Mouse (Mus musculus): Measurements from ENCODE around the gene Dstyk. TPM values are rescaled to one million over a fixed set of nuclear protein-coding genes. Genes with fewer than 3 reads are reported as not detected.

Gene Dstyk
- polyA plus RNA-seq, 1 experiment from 2014 or later, result 15.7 TPM

DNA sequence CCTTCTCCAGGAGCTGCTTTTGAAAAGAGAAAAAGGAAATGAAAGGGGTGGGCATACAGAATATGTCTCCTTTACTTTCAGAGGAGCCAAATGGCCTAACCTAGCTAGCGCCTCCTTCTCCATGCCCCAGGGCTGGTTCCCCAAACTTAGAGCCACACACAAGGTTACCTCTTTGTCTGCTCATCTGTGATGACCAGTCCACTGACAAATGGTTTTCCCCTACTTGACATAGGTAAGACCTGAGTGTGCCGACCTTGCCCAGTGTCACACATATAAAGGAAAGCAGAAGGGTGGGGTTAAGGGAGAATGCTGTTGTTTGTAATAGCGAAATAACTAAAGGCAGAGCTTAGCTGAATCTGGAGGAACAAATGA, 42.5 kb upstream of the Dstyk start:
- peak overlapping the region; percentile 47; the same call in 1 of the 2 replicates for H3K27ac ChIP-seq (ENCODE audit: low read depth, low read length)
- no peaks in the 10 kb centered on the region; the same call in 1 of the 2 replicates for H3K36me3 ChIP-seq (ENCODE audit: control insufficient read depth, insufficient read depth, low read length)
- no peak for DNase-seq (ENCODE audit: low spot score)
- no peak overlapping the region for H3K9ac ChIP-seq (ENCODE audit: low read length)
- H3K9me3 ChIP-seq (ENCODE audit: control insufficient read depth, low read length), result no peaks in the 10 kb centered on the region
- no peak overlapping the region for H3K4me2 ChIP-seq (ENCODE audit: low read depth, low read length, severe bottlenecking)
- H3K27me3 ChIP-seq (ENCODE audit: control insufficient read depth, insufficient read depth, low read length), result no peaks in the 10 kb centered on the region
- WGBS, result 73% methylated on average over 3 of the region's 3 CpGs
- no peak for ATAC-seq (replicated peaks; ENCODE audit: low FRiP score)
- H3K4me3 ChIP-seq (ENCODE audit: low read depth, low read length), result no peak overlapping the region
- H3K4me1 ChIP-seq (replicated peaks; ENCODE audit: control insufficient read depth, insufficient read depth, low read length), result peaks cover 6% of the 10 kb centered on the region

DNA sequence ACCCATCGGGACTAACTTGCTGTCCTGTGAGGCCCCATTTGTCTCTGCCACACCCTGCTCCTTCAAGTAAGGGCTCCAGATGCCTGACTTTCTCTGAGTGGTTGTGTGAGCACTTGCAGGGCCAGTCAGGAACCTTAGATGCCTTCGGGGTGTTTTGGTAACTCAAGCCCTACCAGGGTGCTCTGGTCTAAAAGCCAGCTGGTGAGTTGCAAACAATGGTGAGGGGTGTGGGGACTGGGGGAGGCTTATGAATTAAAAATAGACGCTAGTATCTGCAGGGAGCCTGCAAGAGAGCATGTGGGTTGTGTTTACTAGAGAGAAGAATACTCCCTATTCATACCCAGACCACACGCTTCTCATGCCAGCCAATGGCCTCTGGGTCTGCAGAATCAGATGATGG, 42.1 kb upstream of the Dstyk start:
- Histone ChIP-seq H3K9ac (ENCODE audit: low read length) (no peak overlapping the region), H3K4me2 (ENCODE audit: low read depth, low read length, severe bottlenecking) (no peak overlapping the region), H3K27ac (ENCODE audit: low read depth, low read length) (no peak overlapping the region), H3K27me3 (ENCODE audit: control insufficient read depth, insufficient read depth, low read length) (no peaks in the 10 kb centered on the region), H3K4me1 (replicated peaks; ENCODE audit: control insufficient read depth, insufficient read depth, low read length) (peaks cover 6% of the 10 kb centered on the region), H3K36me3 (ENCODE audit: control insufficient read depth, insufficient read depth, low read length) (no peaks in the 10 kb centered on the region; the same call in 1 of the 2 replicates), H3K9me3 (ENCODE audit: control insufficient read depth, low read length) (no peaks in the 10 kb centered on the region), H3K4me3 (ENCODE audit: low read depth, low read length) (no peak overlapping the region)
- ATAC-seq (replicated peaks; ENCODE audit: low FRiP score) (no peak), DNase-seq (ENCODE audit: low spot score) (no peak)
- 52% methylated on average over 4 of the region's 4 CpGs for WGBS

DNA sequence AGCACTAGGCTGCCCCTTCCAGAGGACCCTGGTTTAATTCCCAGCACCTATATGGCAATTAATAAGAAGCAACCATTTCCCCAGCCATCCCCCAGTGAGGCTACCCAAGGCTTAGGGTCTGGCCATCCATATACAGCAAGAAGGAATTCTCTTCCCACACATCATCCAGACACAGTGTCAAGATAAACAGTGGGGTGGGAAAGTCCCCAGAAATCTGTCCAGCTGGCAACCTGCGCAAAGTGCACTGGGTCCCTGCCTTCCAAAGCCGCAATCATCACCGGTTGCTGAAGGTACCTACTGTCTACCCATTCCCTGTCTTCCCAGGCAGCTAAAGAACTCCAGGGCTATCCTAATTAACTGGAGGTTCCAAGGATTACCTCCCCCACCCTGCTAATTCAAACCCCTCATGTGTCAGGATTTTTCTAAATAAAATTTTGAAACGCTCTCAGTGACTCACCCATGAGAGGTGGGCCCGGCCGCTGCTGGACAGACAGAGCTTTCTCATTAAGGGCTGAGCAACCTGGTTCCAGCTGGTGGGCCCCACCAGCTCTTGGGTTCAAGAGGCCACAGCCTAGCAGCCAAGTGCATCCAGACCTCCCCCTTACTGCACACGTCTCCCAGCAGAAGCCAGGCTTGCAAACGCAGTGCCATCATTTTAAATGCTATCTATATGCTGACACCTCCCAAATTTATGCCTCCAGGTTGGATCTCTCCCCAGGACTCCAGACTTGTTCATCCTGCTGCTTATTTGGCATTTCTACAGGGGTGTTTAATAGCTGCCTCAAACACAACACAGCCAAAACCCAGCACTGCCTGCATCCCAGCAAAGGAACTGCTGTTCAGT, 40.9 kb upstream of the Dstyk start:
- Histone ChIP-seq H3K27ac (ENCODE audit: low read depth, low read length) (no peak overlapping the region), H3K4me3 (ENCODE audit: low read depth, low read length) (no peak overlapping the region), H3K4me1 (replicated peaks; ENCODE audit: control insufficient read depth, insufficient read depth, low read length) (peaks cover 6% of the 10 kb centered on the region), H3K36me3 (ENCODE audit: control insufficient read depth, insufficient read depth, low read length) (no peaks in the 10 kb centered on the region; the same call in 1 of the 2 replicates), H3K4me2 (ENCODE audit: low read depth, low read length, severe bottlenecking) (no peak overlapping the region), H3K27me3 (ENCODE audit: control insufficient read depth, insufficient read depth, low read length) (no peaks in the 10 kb centered on the region), H3K9ac (ENCODE audit: low read length) (no peak overlapping the region), H3K9me3 (ENCODE audit: control insufficient read depth, low read length) (no peaks in the 10 kb centered on the region)
- DNase-seq (ENCODE audit: low spot score) (no peak), ATAC-seq (replicated peaks; ENCODE audit: low FRiP score) (no peak)
- whole genome bisulfite sequencing, result 82% methylated on average over 8 of the region's 8 CpGs

DNA sequence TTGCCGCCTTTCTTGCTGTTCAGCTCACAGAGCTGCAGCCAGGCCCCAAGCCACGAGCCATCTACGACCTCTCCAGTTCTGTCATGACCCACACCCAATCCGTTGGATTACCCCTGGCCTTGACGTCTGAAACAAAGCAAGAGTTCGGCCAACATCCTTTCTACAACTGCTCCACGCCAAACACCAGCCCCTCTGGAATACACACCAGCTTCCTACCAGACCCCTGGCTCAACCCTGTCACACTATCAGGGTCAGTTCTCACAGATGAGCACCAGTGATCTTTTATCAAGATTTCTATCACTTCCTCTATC, 40.3 kb upstream of the Dstyk start:
- Histone ChIP-seq H3K4me1 (replicated peaks; ENCODE audit: control insufficient read depth, insufficient read depth, low read length) (peaks cover 6% of the 10 kb centered on the region), H3K27ac (ENCODE audit: low read depth, low read length) (no peak overlapping the region), H3K27me3 (ENCODE audit: control insufficient read depth, insufficient read depth, low read length) (no peaks in the 10 kb centered on the region), H3K9me3 (ENCODE audit: control insufficient read depth, low read length) (no peaks in the 10 kb centered on the region), H3K4me3 (ENCODE audit: low read depth, low read length) (no peak overlapping the region), H3K4me2 (ENCODE audit: low read depth, low read length, severe bottlenecking) (no peak overlapping the region), H3K36me3 (ENCODE audit: control insufficient read depth, insufficient read depth, low read length) (no peaks in the 10 kb centered on the region; the same call in 1 of the 2 replicates), H3K9ac (ENCODE audit: low read length) (no peak overlapping the region)
- WGBS, result 74% methylated on average over 7 of the region's 7 CpGs
- DNase-seq (ENCODE audit: low spot score) (no peak), ATAC-seq (replicated peaks; ENCODE audit: low FRiP score) (no peak)

DNA sequence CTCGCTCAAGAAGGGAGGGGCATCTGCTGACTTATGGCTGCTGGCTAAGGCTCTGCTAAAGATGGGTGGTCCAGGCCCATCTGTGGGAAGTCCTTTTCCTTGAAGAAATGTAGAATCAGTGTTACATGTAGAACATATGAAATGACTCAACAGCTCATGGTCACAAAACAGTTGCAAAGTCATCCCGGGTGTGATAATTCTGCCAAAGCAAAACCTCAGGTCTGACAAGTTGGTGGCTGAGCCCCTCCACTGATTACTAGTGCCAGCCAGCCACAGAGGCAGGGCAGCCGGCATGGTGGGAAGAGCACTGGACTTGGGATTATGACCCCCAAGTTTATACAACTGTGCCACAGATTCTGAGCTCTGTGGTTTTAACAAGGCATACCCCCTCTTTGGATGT, 39.5 kb upstream of the Dstyk start:
- DNase-seq (ENCODE audit: low spot score), result no peak
- Histone ChIP-seq H3K36me3 (ENCODE audit: control insufficient read depth, insufficient read depth, low read length) (no peaks in the 10 kb centered on the region; the same call in 1 of the 2 replicates), H3K27me3 (ENCODE audit: control insufficient read depth, insufficient read depth, low read length) (no peaks in the 10 kb centered on the region), H3K4me3 (ENCODE audit: low read depth, low read length) (no peak overlapping the region), H3K4me2 (ENCODE audit: low read depth, low read length, severe bottlenecking) (no peak overlapping the region), H3K4me1 (replicated peaks; ENCODE audit: control insufficient read depth, insufficient read depth, low read length) (peaks cover 6% of the 10 kb centered on the region), H3K9me3 (ENCODE audit: control insufficient read depth, low read length) (no peaks in the 10 kb centered on the region), H3K27ac (ENCODE audit: low read depth, low read length) (no peak overlapping the region), H3K9ac (ENCODE audit: low read length) (no peak overlapping the region)
- ATAC-seq (replicated peaks; ENCODE audit: low FRiP score), result no peak
- WGBS, result 88% methylated on average over 3 of the region's 3 CpGs

DNA sequence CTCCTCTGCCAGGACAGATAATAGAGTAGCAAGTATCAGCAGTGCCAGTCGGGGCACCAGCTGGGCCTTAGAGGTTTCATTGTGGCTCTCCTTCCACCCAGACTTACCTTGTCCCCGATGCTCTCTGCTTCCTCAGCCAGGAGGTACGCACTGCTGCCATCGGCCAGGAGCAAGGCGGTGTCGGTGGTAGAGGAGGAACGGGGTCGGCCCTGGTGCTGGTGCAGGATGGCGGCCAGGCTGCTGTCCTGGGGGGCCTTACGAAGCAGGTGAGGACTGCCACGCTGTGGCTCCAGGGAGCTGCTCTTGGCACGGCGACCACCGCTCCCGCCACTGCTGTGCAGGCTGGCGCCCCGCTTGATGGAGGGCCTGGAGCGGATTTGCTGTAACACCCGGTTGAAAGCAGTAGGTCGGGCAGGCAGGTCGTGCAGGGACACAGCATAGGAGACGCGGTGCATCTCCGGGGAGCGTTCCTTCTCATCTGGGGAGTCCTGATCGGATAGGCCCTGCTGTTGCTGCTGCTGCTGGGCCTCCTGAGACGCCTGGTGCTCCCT, 36.7 kb upstream of the Dstyk start:
- Histone ChIP-seq H3K9me3 (ENCODE audit: control insufficient read depth, low read length) (no peaks in the 10 kb centered on the region), H3K36me3 (ENCODE audit: control insufficient read depth, insufficient read depth, low read length) (no peaks in the 10 kb centered on the region; the same call in 1 of the 2 replicates), H3K27ac (ENCODE audit: low read depth, low read length) (no peak overlapping the region), H3K4me1 (replicated peaks; ENCODE audit: control insufficient read depth, insufficient read depth, low read length) (0 out of 2 replicates have a peak, but pooled peaks cover 5% of the 10 kb centered on the region), H3K4me2 (ENCODE audit: low read depth, low read length, severe bottlenecking) (no peak overlapping the region), H3K27me3 (ENCODE audit: control insufficient read depth, insufficient read depth, low read length) (no peaks in the 10 kb centered on the region), H3K4me3 (ENCODE audit: low read depth, low read length) (no peak overlapping the region), H3K9ac (ENCODE audit: low read length) (no peak overlapping the region)
- 89% methylated on average over 27 of the region's 27 CpGs for WGBS
- DNase-seq (ENCODE audit: low spot score) (peak; percentile 46), ATAC-seq (replicated peaks; ENCODE audit: low FRiP score) (no peak)

DNA sequence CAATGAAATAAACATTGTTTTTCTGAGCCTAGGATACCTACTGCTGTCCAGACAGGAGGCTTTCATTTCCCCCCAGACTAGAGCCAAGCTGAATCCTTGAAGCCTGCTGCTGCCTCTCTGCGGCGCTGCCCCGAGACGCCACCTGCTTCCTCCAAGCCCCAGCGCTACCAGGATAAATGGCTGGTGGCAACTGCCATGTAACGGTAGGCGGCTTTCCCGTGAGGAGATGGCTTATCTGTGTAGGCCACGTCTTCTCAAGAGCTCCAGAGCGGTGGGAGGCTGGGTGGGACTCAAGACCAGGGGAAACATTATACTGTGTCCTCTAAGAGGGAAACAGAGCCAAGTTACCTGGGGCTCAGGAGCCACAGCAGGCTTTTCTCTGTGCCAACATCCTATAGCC, 35.4 kb upstream of the Dstyk start:
- 86% methylated on average over 10 of the region's 10 CpGs for WGBS

DNA sequence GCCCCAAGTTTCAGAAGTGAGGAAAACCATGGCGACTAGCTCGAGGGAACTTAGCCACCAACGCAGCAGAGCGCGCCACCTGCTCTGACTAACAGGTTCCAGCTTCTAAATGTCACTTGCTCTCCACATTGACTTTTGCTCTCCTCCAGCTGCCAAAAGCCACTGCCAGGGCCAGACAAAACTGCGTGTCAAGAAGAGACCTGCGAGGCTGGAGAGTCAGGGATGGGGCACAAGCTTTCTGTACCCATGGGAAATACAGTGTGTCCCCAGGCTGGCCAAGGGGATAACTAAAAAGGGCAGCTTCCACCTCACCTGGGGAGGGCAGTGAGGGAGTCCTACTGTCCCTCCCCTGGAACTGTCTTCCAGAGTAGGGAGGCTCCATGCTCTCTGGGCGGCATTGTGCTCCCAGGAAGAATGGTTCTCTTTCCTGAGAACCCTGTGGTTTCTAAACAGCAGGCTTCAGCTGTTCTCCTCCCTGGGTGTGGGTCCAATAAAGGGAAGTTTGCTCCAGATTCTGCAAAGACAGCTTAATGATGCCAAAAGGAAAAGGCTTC, 33.3 kb upstream of the Dstyk start:
- no peaks in the 10 kb centered on the region; the same call in 1 of the 2 replicates for H3K36me3 ChIP-seq (ENCODE audit: control insufficient read depth, insufficient read depth, low read length)
- no peak overlapping the region for H3K4me2 ChIP-seq (ENCODE audit: low read depth, low read length, severe bottlenecking)
- WGBS, result 89% methylated on average over 8 of the region's 8 CpGs
- H3K27ac ChIP-seq (ENCODE audit: low read depth, low read length), result no peak overlapping the region
- DNase-seq (ENCODE audit: low spot score) (no peak), ATAC-seq (replicated peaks; ENCODE audit: low FRiP score) (no peak)
- H3K27me3 ChIP-seq (ENCODE audit: control insufficient read depth, insufficient read depth, low read length), result no peaks in the 10 kb centered on the region
- no peaks in the 10 kb centered on the region for H3K9me3 ChIP-seq (ENCODE audit: control insufficient read depth, low read length)
- no peak overlapping the region for H3K4me3 ChIP-seq (ENCODE audit: low read depth, low read length)
- H3K9ac ChIP-seq (ENCODE audit: low read length), result no peak overlapping the region
- peaks cover 12% of the 10 kb centered on the region; the same call in 1 of the 2 replicates for H3K4me1 ChIP-seq (replicated peaks; ENCODE audit: control insufficient read depth, insufficient read depth, low read length)

More for the DNA sequence above, 35.4 kb upstream of the Dstyk start:
- no peaks in the 10 kb centered on the region; the same call in 1 of the 2 replicates for H3K36me3 ChIP-seq (ENCODE audit: control insufficient read depth, insufficient read depth, low read length)
- no peaks in the 10 kb centered on the region for H3K27me3 ChIP-seq (ENCODE audit: control insufficient read depth, insufficient read depth, low read length)
- no peak overlapping the region for H3K9ac ChIP-seq (ENCODE audit: low read length)
- no peak overlapping the region for H3K27ac ChIP-seq (ENCODE audit: low read depth, low read length)
- H3K9me3 ChIP-seq (ENCODE audit: control insufficient read depth, low read length), result no peaks in the 10 kb centered on the region
- 0 out of 2 replicates have a peak, but pooled peaks cover 5% of the 10 kb centered on the region for H3K4me1 ChIP-seq (replicated peaks; ENCODE audit: control insufficient read depth, insufficient read depth, low read length)
- no peak overlapping the region for H3K4me2 ChIP-seq (ENCODE audit: low read depth, low read length, severe bottlenecking)
- DNase-seq (ENCODE audit: low spot score) (peak; percentile 37), ATAC-seq (replicated peaks; ENCODE audit: low FRiP score) (no peak)
- H3K4me3 ChIP-seq (ENCODE audit: low read depth, low read length), result no peak overlapping the region
